Mouse (Mus musculus): ENCODE results near the gene Lrrc8c.

DNA sequence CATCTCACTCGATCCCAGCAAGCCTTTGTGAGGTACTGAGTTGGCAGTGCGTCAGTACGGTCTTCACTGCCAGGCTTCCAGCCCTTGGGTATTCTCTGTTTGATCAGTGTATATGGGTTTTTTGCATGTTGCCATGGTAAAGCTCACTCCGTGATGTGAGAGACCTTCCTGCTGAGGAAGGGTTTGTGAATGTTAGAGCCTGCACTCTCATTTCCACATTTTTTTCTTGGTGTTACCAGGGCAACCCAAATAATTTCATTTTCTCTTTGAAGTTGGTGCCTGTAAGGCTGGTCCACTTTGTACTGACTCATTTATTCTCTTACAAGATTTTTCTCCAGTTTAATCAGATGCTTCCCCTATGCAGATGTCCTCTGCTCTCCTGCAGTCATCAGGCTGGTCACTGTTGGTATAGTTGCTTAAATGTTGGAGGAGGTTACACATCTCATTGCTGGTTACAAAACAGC, 38.6 kb downstream of the Lrrc8c start:
- TF ChIP-seq HCFC1 (IDR thresholded peaks at IDR 0.05; ENCODE audit: borderline replicate concordance, insufficient read depth, low read length) (no peak), ZNF384 (IDR thresholded peaks at IDR 0.05; ENCODE audit: low read depth, low read length) (no peak), ZC3H11A (IDR thresholded peaks at IDR 0.05; ENCODE audit: borderline replicate concordance, low read depth, low read length) (no peak)
